Mouse (Mus musculus): ENCODE results near the gene Olfr690.
"Not testable (repeated sequence)": the region's sequence is repeated elsewhere in the genome, so short reads cannot be mapped to it uniquely, and the experiment has no call there.

The Olfr690 gene

GRCm38 (mm10) chr7:105334004-105334403 lies at the start of gene Olfr690:
TSS of gene Olfr690 (minus strand) at chr7:105334104.
- DNase-seq (ENCODE audit: low spot score), result no peak

GRCm38 (mm10) chr7:105380329-105380728 lies 46.4 kb upstream of the Olfr690 start:
- no peak for DNase-seq (ENCODE audit: low spot score)

GRCm38 (mm10) chr7:105374866-105375265 lies 41.0 kb upstream of the Olfr690 start, which contains the start of gene Gm5901:
TSS of gene Gm5901 (plus strand) at chr7:105375038.
- no peak for DNase-seq (ENCODE audit: low spot score)

GRCm38 (mm10) chr7:105373976-105374375 lies 40.1 kb upstream of the Olfr690 start:
- no peak for DNase-seq (ENCODE audit: low spot score)

GRCm38 (mm10) chr7:105373509-105373908 lies 39.6 kb upstream of the Olfr690 start:
- no peak for DNase-seq (ENCODE audit: low spot score)

- DNase-seq (ENCODE audit: low spot score), result no peak
These were observed 39.0 kb upstream of the Olfr690 start for GRCm38 (mm10) chr7:105372912-105373311.

- DNase-seq (ENCODE audit: low spot score), result no peak
These were observed 34.6 kb upstream of the Olfr690 start for GRCm38 (mm10) chr7:105368521-105368920.

- DNase-seq (ENCODE audit: low spot score), result no peak
These were observed 34.0 kb upstream of the Olfr690 start, which contains the start of gene Olfr692 for GRCm38 (mm10) chr7:105367930-105368329. TSS of gene Olfr692 (plus strand) at chr7:105368230.

- no peak for DNase-seq (ENCODE audit: low spot score)
These were observed 33.4 kb upstream of the Olfr690 start for GRCm38 (mm10) chr7:105367268-105367667.

GRCm38 (mm10) chr7:105361713-105362112 lies 27.8 kb upstream of the Olfr690 start:
- no peak for DNase-seq (ENCODE audit: low spot score)

- not testable (repeated sequence) for DNase-seq (ENCODE audit: low spot score)
These were observed 22.6 kb upstream of the Olfr690 start for GRCm38 (mm10) chr7:105356487-105356886.

- not testable (repeated sequence) for DNase-seq (ENCODE audit: low spot score)
These were observed 22.2 kb upstream of the Olfr690 start for GRCm38 (mm10) chr7:105356064-105356463.

GRCm38 (mm10) chr7:105342752-105343151 lies 8.8 kb upstream of the Olfr690 start:
- no peak for DNase-seq (ENCODE audit: low spot score)

GRCm38 (mm10) chr7:105342170-105342569 lies 8.3 kb upstream of the Olfr690 start, which contains the start of gene Olfr691:
TSS of gene Olfr691 (minus strand) at chr7:105342270.
- no peak for DNase-seq (ENCODE audit: low spot score)

GRCm38 (mm10) chr7:105325302-105325701 lies 8.6 kb downstream of the Olfr690 start:
- no peak for DNase-seq (ENCODE audit: low spot score)

GRCm38 (mm10) chr7:105310865-105311264 lies 23.0 kb downstream of the Olfr690 start, which contains the start of gene Olfr689:
TSS of gene Olfr689 (plus strand) at chr7:105311165.
- no peak for DNase-seq (ENCODE audit: low spot score)

- no peak for DNase-seq (ENCODE audit: low spot score)
These were observed 43.9 kb downstream of the Olfr690 start for GRCm38 (mm10) chr7:105290051-105290450.

GRCm38 (mm10) chr7:105287795-105288194 lies 46.1 kb downstream of the Olfr690 start, which contains the start of gene Olfr688:
TSS of gene Olfr688 (plus strand) at chr7:105288095.
- no peak for DNase-seq (ENCODE audit: low spot score)
